Mouse (Mus musculus): ENCODE results near the gene Srgn.

GRCm38 (mm10) chr10:62508459-62508858 lies 18.8 kb downstream of the Srgn start:
- TF ChIP-seq GATA1 (IDR thresholded peaks at IDR 0.05; ENCODE audit: low read length) (no peak), TAL1 (IDR thresholded peaks at IDR 0.05; ENCODE audit: low read length) (no peak)

Data from erythroblast, embryonic 14.5 days (primary cell).